Mouse (Mus musculus): ENCODE measurements around the gene Gm49358. TPM values are rescaled to one million over a fixed set of nuclear protein-coding genes. Genes with fewer than 3 reads are reported as not detected.

Gm49358 gene
- total and polyA plus RNA-seq, 3 experiments, result 2.0 TPM; not detected in 2

DNA sequence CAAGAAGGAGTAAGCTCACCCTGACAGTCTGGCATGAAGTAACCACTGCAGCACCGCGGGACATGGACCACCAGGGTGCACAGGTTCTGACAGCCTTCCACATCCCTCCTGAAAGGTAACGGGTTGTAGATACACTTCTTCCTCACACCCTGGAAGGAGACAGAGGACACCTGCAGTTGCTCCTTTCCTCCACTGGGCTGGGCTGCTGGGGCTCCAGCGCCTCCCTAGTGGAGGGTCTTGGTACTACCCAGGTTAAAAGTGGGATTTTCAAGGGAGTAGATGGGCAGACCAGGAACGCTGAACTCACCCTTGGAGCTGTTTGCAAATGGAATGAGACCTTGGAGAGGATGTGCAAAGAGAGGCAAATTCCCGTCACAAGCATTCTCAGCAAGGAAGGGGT lies 99.7 kb downstream of the Gm49358 start:
- Histone ChIP-seq H3K4me1 (ENCODE audit: control insufficient read depth in 1 of 2, insufficient read depth in 2 of 2) (peaks cover 0 to 10% of the 10 kb centered on the region in 2 experiments; a peak in 1 of 4 replicates), H3K27ac (ENCODE audit: insufficient read depth, low read depth) (no peak overlapping the region), H3K4me3 (replicated peaks in 1 of 3; ENCODE audit: low read depth in 2 of 3, low read length in 2 of 3, poor library complexity in 1 of 3) (no peak overlapping the region), H3K9me3 (replicated peaks; ENCODE audit: low read length) (no peaks in the 10 kb centered on the region), H3K27me3 (replicated peaks) (no peaks in the 10 kb centered on the region), H3K4me2 (ENCODE audit: insufficient read depth, low read depth, poor library complexity, severe bottlenecking) (no peak overlapping the region), H3K79me2 (replicated peaks; ENCODE audit: control insufficient read depth, extremely low read depth, insufficient read depth, poor library complexity, severe bottlenecking) (no peaks in the 10 kb centered on the region), H3K9ac (ENCODE audit: insufficient read depth, low read depth) (no peak overlapping the region), H3K36me3 (replicated peaks in 1 of 2; ENCODE audit: control insufficient read depth in 1 of 2, insufficient read depth in 1 of 2, low read length in 1 of 2) (no peaks in the 10 kb centered on the region)
- no peak for DNase-seq (ENCODE audit: extremely low read depth)
- no peak for TF ChIP-seq ZNF384 (IDR thresholded peaks at IDR 0.05; ENCODE audit: low read depth, low read length)
- no peak for TF ChIP-seq IRF4 (IDR thresholded peaks at IDR 0.05; ENCODE audit: low read depth, low read length)
- peak; percentile 39 to 88; a peak in 3 of 4 replicates for TF ChIP-seq CTCF (conservative IDR thresholded peaks at IDR 0.05 in 1 of 2, IDR thresholded peaks at IDR 0.05 in 1 of 2; ENCODE audit: low read depth in 2 of 2, low read length in 2 of 2)
- no peak for TF ChIP-seq KAT2A (IDR thresholded peaks at IDR 0.05; ENCODE audit: insufficient replicate concordance, low read length)
- TF ChIP-seq JUND (conservative IDR thresholded peaks at IDR 0.05; ENCODE audit: low read depth, low read length), result no peak
- TF ChIP-seq MYC (IDR thresholded peaks at IDR 0.05; ENCODE audit: low read depth, low read length), result no peak
- in situ Hi-C loops (cut with MboI; ENCODE audit: low pct_ligation_motif_present, low pct_unique_long_range_greater_than_20kb, low sequenced_read_pairs) (no loop called here), dilution Hi-C loops (cut with MboI; ENCODE audit: extremely low pct_ligation_motif_present, extremely low pct_unique_long_range_greater_than_20kb, low sequenced_read_pairs) (no loop called here)

DNA sequence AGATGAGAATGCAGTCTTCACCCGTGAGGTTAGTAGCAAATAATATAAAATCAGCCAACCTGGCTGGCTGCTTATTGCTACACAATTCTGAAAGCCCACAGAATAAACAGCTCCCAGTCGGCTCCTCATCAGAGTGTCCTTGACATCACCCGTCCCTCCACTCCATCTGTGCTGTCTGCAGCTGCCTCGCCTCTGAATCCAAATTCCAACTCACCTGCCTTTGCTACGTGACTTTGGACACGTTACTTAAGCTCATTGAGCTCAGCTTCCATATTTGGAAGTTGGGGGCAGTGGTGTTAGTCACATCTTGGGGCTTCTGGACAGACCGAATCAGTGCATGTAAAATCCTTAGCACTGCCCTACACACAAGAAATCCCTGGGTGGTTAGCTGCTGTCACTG lies 108.3 kb downstream of the Gm49358 start:
- H3K4me1 ChIP-seq (ENCODE audit: control insufficient read depth in 1 of 2, insufficient read depth in 2 of 2), result no peaks in the 10 kb centered on the region; a peak in 1 of 4 replicates
- H3K4me2 ChIP-seq (ENCODE audit: insufficient read depth, low read depth, poor library complexity, severe bottlenecking), result no peak overlapping the region
- dilution Hi-C loops (cut with MboI; ENCODE audit: extremely low pct_ligation_motif_present, extremely low pct_unique_long_range_greater_than_20kb, low sequenced_read_pairs) (no loop called here), in situ Hi-C loops (cut with MboI; ENCODE audit: low pct_ligation_motif_present, low pct_unique_long_range_greater_than_20kb, low sequenced_read_pairs) (no loop called here)
- H3K27me3 ChIP-seq (replicated peaks), result no peaks in the 10 kb centered on the region
- no peak overlapping the region for H3K9ac ChIP-seq (ENCODE audit: insufficient read depth, low read depth)
- no peaks in the 10 kb centered on the region for H3K36me3 ChIP-seq (replicated peaks in 1 of 2; ENCODE audit: control insufficient read depth in 1 of 2, insufficient read depth in 1 of 2, low read length in 1 of 2)
- no peaks in the 10 kb centered on the region for H3K9me3 ChIP-seq (replicated peaks; ENCODE audit: low read length)
- no peaks in the 10 kb centered on the region for H3K79me2 ChIP-seq (replicated peaks; ENCODE audit: control insufficient read depth, extremely low read depth, insufficient read depth, poor library complexity, severe bottlenecking)
- no peak overlapping the region for H3K4me3 ChIP-seq (replicated peaks in 1 of 3; ENCODE audit: low read depth in 2 of 3, low read length in 2 of 3, poor library complexity in 1 of 3)
- no peak for DNase-seq (ENCODE audit: extremely low read depth)
- TF ChIP-seq ETS1 (conservative IDR thresholded peaks at IDR 0.05; ENCODE audit: low read depth, low read length) (no peak), USF2 (conservative IDR thresholded peaks at IDR 0.05; ENCODE audit: low read depth, low read length) (no peak), ELF1 (IDR thresholded peaks at IDR 0.05; ENCODE audit: low read depth, low read length) (no peak), TBP (conservative IDR thresholded peaks at IDR 0.05; ENCODE audit: low read depth, low read length) (no peak), POLR2A (IDR thresholded peaks at IDR 0.05; ENCODE audit: low read depth, low read length) (no peak), MXI1 (IDR thresholded peaks at IDR 0.05; ENCODE audit: low read depth, low read length) (no peak), CTCF (conservative IDR thresholded peaks at IDR 0.05 in 1 of 2, IDR thresholded peaks at IDR 0.05 in 1 of 2; ENCODE audit: low read depth in 2 of 2, low read length in 2 of 2) (no peak), ZMIZ1 (IDR thresholded peaks at IDR 0.05; ENCODE audit: low read depth, low read length) (no peak), SMC3 (IDR thresholded peaks at IDR 0.05; ENCODE audit: low read depth, low read length) (no peak), MEF2A (IDR thresholded peaks at IDR 0.05; ENCODE audit: borderline replicate concordance, low read depth, low read length) (no peak), USF1 (IDR thresholded peaks at IDR 0.05; ENCODE audit: low read depth, low read length) (no peak), UBTF (IDR thresholded peaks at IDR 0.05; ENCODE audit: low read depth, low read length) (no peak), RAD21 (IDR thresholded peaks at IDR 0.05; ENCODE audit: low read depth, low read length) (no peak), MYC (IDR thresholded peaks at IDR 0.05; ENCODE audit: low read depth, low read length) (no peak), CHD1 (IDR thresholded peaks at IDR 0.05; ENCODE audit: low read depth, low read length) (no peak), NRF1 (IDR thresholded peaks at IDR 0.05; ENCODE audit: low read depth, low read length) (no peak), SIN3A (IDR thresholded peaks at IDR 0.05; ENCODE audit: low read length) (no peak)
- no peak overlapping the region for H3K27ac ChIP-seq (ENCODE audit: insufficient read depth, low read depth)

Data from CH12.LX (cell line).